Mouse (Mus musculus): Measurements from ENCODE around the gene Rbfox1.

DNA sequence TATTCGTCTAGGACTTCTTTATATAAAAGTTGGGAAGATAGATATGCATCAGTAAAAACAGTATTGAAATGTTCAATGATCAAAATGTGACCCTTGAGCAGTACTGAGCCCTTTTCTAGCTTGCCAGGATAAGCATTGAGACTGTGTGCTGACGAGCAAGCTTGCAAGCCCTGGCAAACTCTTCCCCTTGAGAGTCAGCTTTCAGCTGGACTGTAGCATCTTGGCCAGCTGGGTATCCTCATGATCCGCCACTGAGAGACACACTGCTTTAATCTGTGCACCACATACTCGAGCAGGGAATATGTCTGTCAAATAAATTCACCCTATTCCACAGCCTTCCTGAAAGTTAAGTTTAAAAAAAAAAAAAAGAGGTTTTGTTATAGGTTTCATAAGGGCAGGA, 670.6 kb downstream of the Rbfox1 start:
- TF ChIP-seq CTCF (IDR thresholded peaks at IDR 0.05; ENCODE audit: insufficient read depth, low read length) (no peak), POLR2A (IDR thresholded peaks at IDR 0.05; ENCODE audit: borderline replicate concordance, extremely low read depth, low read depth, low read length) (no peak)

Measured in lung, adult 2 months (tissue).